Mouse (Mus musculus) frontal cortex, postnatal 25 days (tissue): Measurements from ENCODE around the gene Tnrc6a.

Experiments
- DNase-seq, 2 experiments: peaks; one replicate each; pipeline ENCODE4 v3.0.0; 2022; ENCODE audit warnings: low spot score in 2 of 2

The Tnrc6a gene

GRCm38 (mm10) chr7:123124735-123125181 is 1.1 kb downstream of the Tnrc6a start:
- peak in 1 of 2 experiments; percentile 11 for DNase-seq

GRCm38 (mm10) chr7:123126056-123126455 is 2.4 kb downstream of the Tnrc6a start:
- DNase-seq, result no peak

GRCm38 (mm10) chr7:123127301-123127700 is 3.6 kb downstream of the Tnrc6a start:
- no peak for DNase-seq

- DNase-seq, result no peak
Observed at GRCm38 (mm10) chr7:123127981-123128380, 4.3 kb downstream of the Tnrc6a start.

GRCm38 (mm10) chr7:123129061-123129460 is 5.4 kb downstream of the Tnrc6a start:
- no peak for DNase-seq

- DNase-seq, result no peak
Observed at GRCm38 (mm10) chr7:123130198-123130597, 6.5 kb downstream of the Tnrc6a start.

GRCm38 (mm10) chr7:123132401-123132800 is 8.7 kb downstream of the Tnrc6a start:
- DNase-seq, result no peak

- DNase-seq, result no peak
Observed at GRCm38 (mm10) chr7:123134876-123135275, 11.2 kb downstream of the Tnrc6a start.

- no peak for DNase-seq
Observed at GRCm38 (mm10) chr7:123135655-123136054, 12.0 kb downstream of the Tnrc6a start.

GRCm38 (mm10) chr7:123138001-123138400 is 14.3 kb downstream of the Tnrc6a start:
- no peak for DNase-seq

GRCm38 (mm10) chr7:123146141-123146846 is 22.6 kb downstream of the Tnrc6a start:
- peak in 1 of 2 experiments; percentile 16 for DNase-seq

GRCm38 (mm10) chr7:123147787-123148186 is 24.1 kb downstream of the Tnrc6a start:
- DNase-seq, result no peak

- DNase-seq, result no peak
Observed at GRCm38 (mm10) chr7:123148935-123149334, 25.2 kb downstream of the Tnrc6a start.

GRCm38 (mm10) chr7:123162346-123162745 is 38.7 kb downstream of the Tnrc6a start:
- DNase-seq, result no peak

- DNase-seq, result no peak
Observed at GRCm38 (mm10) chr7:123167436-123167835, 43.8 kb downstream of the Tnrc6a start.

GRCm38 (mm10) chr7:123169618-123170017 is 45.9 kb downstream of the Tnrc6a start:
- DNase-seq, result no peak

- DNase-seq, result no peak
Observed at GRCm38 (mm10) chr7:123172101-123172500, 48.4 kb downstream of the Tnrc6a start.

GRCm38 (mm10) chr7:123177215-123177614 is 53.5 kb downstream of the Tnrc6a start:
- DNase-seq, result no peak

- DNase-seq, result no peak
Observed at GRCm38 (mm10) chr7:123181787-123182701, 58.4 kb downstream of the Tnrc6a start.

- DNase-seq, result no peak
Observed at GRCm38 (mm10) chr7:123184891-123185290, 61.2 kb downstream of the Tnrc6a start.

GRCm38 (mm10) chr7:123186463-123186862 is 62.8 kb downstream of the Tnrc6a start:
- DNase-seq, result no peak

- no peak for DNase-seq
Observed at GRCm38 (mm10) chr7:123187246-123187645, 63.6 kb downstream of the Tnrc6a start.

- no peak for DNase-seq
Observed at GRCm38 (mm10) chr7:123188462-123188861, 64.8 kb downstream of the Tnrc6a start.
